Mouse (Mus musculus) layer of hippocampus, postnatal 36 days (tissue): ENCODE measurements around the gene Syngr3. TPM values are rescaled to one million over a fixed set of nuclear protein-coding genes. Genes with fewer than 3 reads are reported as not detected.
"Not testable (repeated sequence)": the region's sequence is repeated elsewhere in the genome, so short reads cannot be mapped to it uniquely, and the experiment has no call there.

Source experiments
- DNase-seq, 2 experiments: peaks; one replicate each; pipeline ENCODE4 v3.0.0; 2022
- total RNA-seq, 2 experiments: library from RNA; stranded (reverse); gene quantifications; 2 replicates each; pipeline ENCODE4 v1.2.3; 2021

The Syngr3 gene
- 100 to 1,000 TPM; 152 to 165 TPM for total RNA-seq

- DNase-seq, result peak; percentile 60 to 63
Observed at GRCm38 (mm10) chr17:24689251-24690081, at the start of gene Syngr3. Syngr3 (minus strand) TSS chr17:24689955.

- no peak for DNase-seq
Observed at GRCm38 (mm10) chr17:24738238-24738637, 48.5 kb upstream of the Syngr3 start.

- no peak for DNase-seq
Observed at GRCm38 (mm10) chr17:24737135-24737810, 47.5 kb upstream of the Syngr3 start.

GRCm38 (mm10) chr17:24736330-24737051 lies 46.7 kb upstream of the Syngr3 start, which contains the start of gene Msrb1:
Msrb1 (plus strand) TSS chr17:24736642.
- DNase-seq, result peak; percentile 91 to 92

- DNase-seq, result no peak
Observed at GRCm38 (mm10) chr17:24735446-24735845, 45.7 kb upstream of the Syngr3 start.

- no peak for DNase-seq
Observed at GRCm38 (mm10) chr17:24734513-24734912, 44.8 kb upstream of the Syngr3 start.

- DNase-seq, result no peak
Observed at GRCm38 (mm10) chr17:24733434-24734050, 43.8 kb upstream of the Syngr3 start.

- DNase-seq, result no peak
Observed at GRCm38 (mm10) chr17:24732233-24732935, 42.6 kb upstream of the Syngr3 start.

- DNase-seq, result no peak
Observed at GRCm38 (mm10) chr17:24730787-24731186, 41.0 kb upstream of the Syngr3 start.

- no peak for DNase-seq
Observed at GRCm38 (mm10) chr17:24729067-24729466, 39.3 kb upstream of the Syngr3 start.

- DNase-seq, result no peak
Observed at GRCm38 (mm10) chr17:24728184-24728583, 38.4 kb upstream of the Syngr3 start.

- DNase-seq, result no peak
Observed at GRCm38 (mm10) chr17:24727618-24728017, 37.9 kb upstream of the Syngr3 start, which contains the start of gene Rpl3l. Rpl3l (plus strand) TSS chr17:24727820.

- DNase-seq, result no peak
Observed at GRCm38 (mm10) chr17:24725637-24726390, 36.1 kb upstream of the Syngr3 start.

- DNase-seq, result peak; percentile 91 to 95
Observed at GRCm38 (mm10) chr17:24724184-24724583, 34.4 kb upstream of the Syngr3 start, which contains the start of gene Ndufb10. Ndufb10 (minus strand) TSS chr17:24724478.

- DNase-seq, result no peak
Observed at GRCm38 (mm10) chr17:24723881-24724180, 34.1 kb upstream of the Syngr3 start.

- no peak for DNase-seq
Observed at GRCm38 (mm10) chr17:24723122-24723880, 33.5 kb upstream of the Syngr3 start.

GRCm38 (mm10) chr17:24722220-24722924 lies 32.6 kb upstream of the Syngr3 start:
- DNase-seq, result no peak

GRCm38 (mm10) chr17:24721383-24721955 lies 31.7 kb upstream of the Syngr3 start:
- not testable (repeated sequence) for DNase-seq

GRCm38 (mm10) chr17:24720616-24721015 lies 30.9 kb upstream of the Syngr3 start:
- not testable (repeated sequence) for DNase-seq
